Mouse (Mus musculus): ENCODE results near the gene Zfp961.
"Not testable (repeated sequence)": the region's sequence is repeated elsewhere in the genome, so short reads cannot be mapped to it uniquely, and the experiment has no call there.

Gene Zfp961

GRCm38 (mm10) chr8:72018141-72018540, 67.3 kb downstream of the Zfp961 start:
- Histone ChIP-seq H3K4me3 (replicated peaks; ENCODE audit: low read length) (no peak overlapping the region), H3K36me3 (ENCODE audit: insufficient read depth, low read length) (no peaks in the 10 kb centered on the region), H3K9me3 (ENCODE audit: low read length) (no peaks in the 10 kb centered on the region), H3K4me1 (replicated peaks; ENCODE audit: low read depth, low read length) (no peaks in the 10 kb centered on the region), H3K27me3 (ENCODE audit: insufficient read depth, low read length) (no peaks in the 10 kb centered on the region)
- TF ChIP-seq NANOG (IDR thresholded peaks at IDR 0.05; ENCODE audit: borderline replicate concordance, low read length) (no peak), CTCF (conservative IDR thresholded peaks at IDR 0.05; ENCODE audit: low read length) (no peak), POU5F1 (IDR thresholded peaks at IDR 0.05; ENCODE audit: borderline replicate concordance, low read length) (no peak)

GRCm38 (mm10) chr8:72019022-72019421, 68.2 kb downstream of the Zfp961 start:
- not testable (repeated sequence) for H3K27me3 ChIP-seq (ENCODE audit: insufficient read depth, low read length); H3K36me3 ChIP-seq (ENCODE audit: insufficient read depth, low read length); H3K9me3 ChIP-seq (ENCODE audit: low read length); H3K4me1 ChIP-seq (replicated peaks; ENCODE audit: low read depth, low read length); H3K4me3 ChIP-seq (replicated peaks; ENCODE audit: low read length)

- TF ChIP-seq NANOG (IDR thresholded peaks at IDR 0.05; ENCODE audit: borderline replicate concordance, low read length) (no peak), CTCF (conservative IDR thresholded peaks at IDR 0.05; ENCODE audit: low read length) (no peak), POU5F1 (IDR thresholded peaks at IDR 0.05; ENCODE audit: borderline replicate concordance, low read length) (no peak)
- Histone ChIP-seq H3K36me3 (ENCODE audit: insufficient read depth, low read length) (no peaks in the 10 kb centered on the region), H3K4me3 (replicated peaks; ENCODE audit: low read length) (no peak overlapping the region), H3K27me3 (ENCODE audit: insufficient read depth, low read length) (no peaks in the 10 kb centered on the region), H3K4me1 (replicated peaks; ENCODE audit: low read depth, low read length) (no peaks in the 10 kb centered on the region), H3K9me3 (ENCODE audit: low read length) (no peaks in the 10 kb centered on the region)
These were observed 69.0 kb downstream of the Zfp961 start for GRCm38 (mm10) chr8:72019816-72020215.

GRCm38 (mm10) chr8:72024886-72025285, 74.0 kb downstream of the Zfp961 start:
- H3K36me3 ChIP-seq (ENCODE audit: insufficient read depth, low read length); H3K27me3 ChIP-seq (ENCODE audit: insufficient read depth, low read length); H3K4me1 ChIP-seq (replicated peaks; ENCODE audit: low read depth, low read length); H3K9me3 ChIP-seq (ENCODE audit: low read length); H3K4me3 ChIP-seq (replicated peaks; ENCODE audit: low read length): not testable (repeated sequence)

GRCm38 (mm10) chr8:72032926-72033325, 82.1 kb downstream of the Zfp961 start:
- not testable (repeated sequence) for H3K9me3 ChIP-seq (ENCODE audit: low read length); H3K27me3 ChIP-seq (ENCODE audit: insufficient read depth, low read length); H3K36me3 ChIP-seq (ENCODE audit: insufficient read depth, low read length); H3K4me3 ChIP-seq (replicated peaks; ENCODE audit: low read length); H3K4me1 ChIP-seq (replicated peaks; ENCODE audit: low read depth, low read length)

GRCm38 (mm10) chr8:72040918-72041317, 90.1 kb downstream of the Zfp961 start, which contains the start of gene Olfr372:
Olfr372 (plus strand) TSS chr8:72041218.
- H3K27me3 ChIP-seq (ENCODE audit: insufficient read depth, low read length); H3K4me3 ChIP-seq (replicated peaks; ENCODE audit: low read length); H3K9me3 ChIP-seq (ENCODE audit: low read length); H3K4me1 ChIP-seq (replicated peaks; ENCODE audit: low read depth, low read length); H3K36me3 ChIP-seq (ENCODE audit: insufficient read depth, low read length): not testable (repeated sequence)

- no peaks in the 10 kb centered on the region for H3K36me3 ChIP-seq (ENCODE audit: insufficient read depth, low read length)
- H3K9me3 ChIP-seq (ENCODE audit: low read length) = no peaks in the 10 kb centered on the region
- no peaks in the 10 kb centered on the region for H3K4me1 ChIP-seq (replicated peaks; ENCODE audit: low read depth, low read length)
- H3K27me3 ChIP-seq (ENCODE audit: insufficient read depth, low read length) = no peaks in the 10 kb centered on the region
- no peak overlapping the region for H3K4me3 ChIP-seq (replicated peaks; ENCODE audit: low read length)
- TF ChIP-seq CTCF (conservative IDR thresholded peaks at IDR 0.05; ENCODE audit: low read length) = no peak
- TF ChIP-seq POU5F1 (IDR thresholded peaks at IDR 0.05; ENCODE audit: borderline replicate concordance, low read length) = no peak
- no peak for TF ChIP-seq NANOG (IDR thresholded peaks at IDR 0.05; ENCODE audit: borderline replicate concordance, low read length)
These were observed 91.7 kb downstream of the Zfp961 start for GRCm38 (mm10) chr8:72042493-72042892.

All from E14TG2a.4 (cell line).